Mouse (Mus musculus): ENCODE data around the gene Cela3b. TPM values are rescaled to one million over a fixed set of nuclear protein-coding genes. Genes with fewer than 3 reads are reported as not detected.
"Not testable (repeated sequence)": the region's sequence is repeated elsewhere in the genome, so short reads cannot be mapped to it uniquely, and the experiment has no call there.

The Cela3b gene
- total RNA-seq, 2 experiments from 2014 or later: not detected

DNA sequence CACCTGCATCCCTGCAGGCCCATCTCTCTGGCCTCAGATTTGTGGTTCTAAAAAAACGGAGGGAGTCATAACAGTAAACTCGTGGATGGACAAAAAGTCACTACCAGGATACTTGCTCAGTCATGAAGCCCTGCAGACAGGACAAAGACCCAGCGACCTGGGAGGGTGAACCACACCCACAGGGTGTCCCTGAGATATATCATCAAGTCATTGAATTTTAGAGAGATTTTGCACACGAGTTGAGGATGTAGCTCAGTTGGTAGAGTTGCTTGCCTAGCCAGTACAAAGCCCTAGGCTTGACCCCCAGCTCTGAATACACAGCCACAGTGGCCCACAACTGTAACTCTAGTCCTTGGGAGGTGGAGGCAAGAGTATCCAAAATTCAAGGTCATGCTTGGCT is 30.9 kb upstream of the Cela3b start:
- DNase-seq: no peak

DNA sequence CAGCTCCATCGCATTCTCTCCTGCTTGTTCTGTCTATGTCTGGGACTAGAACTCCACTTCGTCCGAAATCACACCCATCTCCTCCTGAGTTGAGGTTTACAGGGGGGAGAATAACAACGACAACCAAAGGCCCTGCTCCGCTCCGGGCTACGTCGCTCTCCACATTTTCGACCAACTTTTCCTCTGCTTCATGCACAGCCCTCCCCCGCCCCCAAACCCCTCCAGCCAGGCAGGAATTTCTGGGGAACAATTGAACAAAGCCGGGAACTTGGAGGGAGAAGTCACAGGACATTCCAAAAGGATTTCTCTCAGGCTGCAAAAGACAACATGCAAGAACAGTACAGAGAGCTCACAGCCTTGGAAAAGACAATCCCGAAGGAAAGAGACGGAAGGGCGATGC is 30.3 kb upstream of the Cela3b start:
- no peak for DNase-seq

DNA sequence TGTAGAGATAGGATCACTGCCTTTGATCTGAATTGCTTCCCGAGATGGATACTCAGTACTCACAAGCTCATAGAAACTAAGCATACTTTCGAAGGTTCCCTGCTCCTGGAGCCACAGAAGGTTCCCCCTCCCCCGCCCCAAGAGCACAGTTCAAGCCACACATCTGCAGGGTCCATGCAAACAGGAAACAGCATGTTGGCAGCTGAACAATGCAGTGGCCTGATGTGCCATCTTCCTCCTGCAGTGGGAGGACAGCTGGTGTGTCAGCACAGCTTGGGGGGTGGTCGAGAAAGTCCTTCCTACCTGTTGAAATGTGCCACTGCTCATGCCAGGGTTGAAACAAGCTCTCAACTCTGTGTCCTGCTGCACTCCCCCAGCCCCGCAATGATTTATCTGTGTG is 28.5 kb upstream of the Cela3b start:
- DNase-seq: no peak

DNA sequence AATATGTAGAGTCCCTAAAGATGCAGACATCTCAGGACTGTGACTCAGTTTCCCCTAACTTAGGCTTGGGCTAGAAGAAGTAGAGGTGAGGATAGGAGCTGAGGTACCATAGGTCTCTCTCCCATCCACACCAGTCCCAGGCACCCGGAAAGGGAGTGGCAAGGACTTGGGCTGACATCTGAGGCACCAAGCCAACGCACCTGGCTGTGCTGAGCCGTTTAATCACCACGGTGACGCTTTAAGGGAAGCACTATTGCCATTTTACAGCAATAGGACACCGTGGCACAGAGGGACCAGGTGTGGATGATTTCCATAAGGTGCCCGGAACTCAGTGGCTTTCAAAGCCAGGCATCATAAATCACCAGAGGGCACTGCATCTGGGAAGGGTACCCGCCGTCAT is 28.0 kb upstream of the Cela3b start:
- DNase-seq: no peak

DNA sequence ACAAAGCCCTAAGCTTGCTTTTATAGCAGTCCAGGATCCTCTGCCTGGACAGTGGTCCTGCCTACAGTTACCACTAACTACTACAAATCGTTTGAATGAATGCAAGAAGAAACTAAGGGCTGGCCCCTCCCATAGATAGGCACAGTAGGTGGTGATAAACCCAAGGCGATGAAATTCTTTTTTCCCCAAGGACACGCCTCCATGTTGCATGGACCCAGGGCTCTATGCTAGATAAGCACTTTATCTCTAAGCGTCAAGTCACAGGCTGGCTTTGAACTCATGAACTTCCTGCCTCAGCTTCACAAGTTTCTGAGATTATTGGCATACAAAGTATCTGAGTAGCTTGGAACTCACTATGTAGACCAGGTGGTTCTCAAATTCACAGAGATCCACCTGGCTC is 27.0 kb upstream of the Cela3b start:
- no peak for DNase-seq

DNA sequence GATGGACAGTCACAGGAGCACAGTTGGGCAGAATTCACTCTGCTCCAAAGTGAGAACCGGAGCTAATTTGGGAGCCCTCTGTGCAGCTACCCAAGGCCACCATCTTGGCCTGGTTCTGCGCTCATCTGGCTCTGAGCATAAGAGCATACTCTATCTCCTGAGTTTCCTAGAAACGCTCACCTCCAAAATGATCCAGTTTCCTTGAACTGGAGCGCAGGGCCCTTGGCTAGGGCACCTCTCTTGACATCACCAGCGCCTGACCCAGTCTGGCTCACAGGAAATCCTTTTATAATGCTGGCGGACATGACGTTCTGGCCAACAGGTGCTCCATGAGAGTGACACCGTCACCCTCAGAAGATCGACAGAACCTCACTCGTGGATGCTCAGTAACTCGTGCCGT is 26.2 kb upstream of the Cela3b start:
- DNase-seq: no peak

DNA sequence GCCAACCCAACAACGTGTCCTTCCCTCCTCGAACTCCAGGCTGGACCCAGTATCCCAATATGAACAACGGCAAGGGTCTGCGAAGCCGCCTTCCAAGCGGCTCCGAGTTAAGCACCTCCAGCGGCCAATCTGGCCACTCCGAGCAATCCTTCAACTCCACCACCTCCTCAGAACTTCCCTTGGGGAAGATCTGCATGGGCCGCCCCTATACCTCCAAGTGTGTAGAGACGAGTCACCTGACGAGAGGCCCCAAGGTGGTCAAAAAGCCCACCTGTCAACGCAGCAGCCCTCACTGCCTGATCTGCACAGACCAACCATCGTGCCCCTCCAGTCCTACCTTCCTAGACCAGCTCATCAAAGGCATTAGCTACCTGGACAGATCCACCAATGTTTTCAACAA is 24.2 kb upstream of the Cela3b start:
- no peak for DNase-seq

DNA sequence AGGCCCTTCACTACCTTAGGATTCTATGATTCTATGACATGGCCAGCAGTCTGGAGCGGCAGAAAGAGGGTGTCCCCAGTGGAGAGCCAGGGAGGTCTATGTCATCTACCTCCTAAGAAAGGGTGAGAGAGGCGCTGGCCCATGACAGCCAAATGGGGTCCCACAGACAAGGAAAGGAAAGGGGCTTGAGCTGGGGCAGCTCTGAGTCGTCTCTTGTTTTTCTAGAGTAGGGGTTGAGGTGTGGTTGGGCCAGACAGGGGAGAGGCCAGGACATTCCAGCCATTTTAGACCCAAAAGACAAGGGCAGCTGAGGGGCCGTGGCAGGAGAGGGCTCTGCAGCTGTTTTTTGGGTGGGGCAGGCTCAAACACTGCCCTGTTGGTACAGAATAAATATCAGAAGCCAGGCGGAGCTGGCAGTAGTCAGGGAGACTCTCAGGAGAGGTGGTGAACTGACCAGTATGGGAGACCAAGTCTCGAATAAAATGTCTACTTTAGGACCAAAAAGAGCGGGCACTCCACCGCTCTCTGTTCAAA is 23.0 kb upstream of the Cela3b start, which contains the start of gene 1700013G24Rik:
TSS of gene 1700013G24Rik (plus strand) at position 51 of the 534 bp plus-strand sequence.
- DNase-seq: no peak

DNA sequence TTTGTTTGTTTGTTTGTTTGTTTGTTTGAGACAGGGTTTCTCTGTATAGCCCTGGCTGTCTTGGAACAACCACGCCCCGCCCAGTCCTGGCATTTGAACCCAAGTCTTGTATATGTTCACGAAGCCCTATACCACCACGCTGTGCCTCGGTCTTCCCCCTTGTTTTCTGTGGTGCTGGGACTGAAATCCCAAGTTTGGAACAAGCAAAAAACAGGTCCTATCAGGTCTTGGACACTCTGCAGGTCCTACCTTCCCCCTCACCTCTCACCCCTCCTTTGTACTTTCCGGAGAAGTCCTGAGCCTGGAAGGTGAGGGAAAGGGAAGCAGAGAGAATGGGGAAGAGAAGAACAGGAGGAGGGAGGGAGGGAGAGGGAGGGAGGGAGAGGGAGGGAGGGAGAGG is 21.9 kb upstream of the Cela3b start:
- DNase-seq: no peak

DNA sequence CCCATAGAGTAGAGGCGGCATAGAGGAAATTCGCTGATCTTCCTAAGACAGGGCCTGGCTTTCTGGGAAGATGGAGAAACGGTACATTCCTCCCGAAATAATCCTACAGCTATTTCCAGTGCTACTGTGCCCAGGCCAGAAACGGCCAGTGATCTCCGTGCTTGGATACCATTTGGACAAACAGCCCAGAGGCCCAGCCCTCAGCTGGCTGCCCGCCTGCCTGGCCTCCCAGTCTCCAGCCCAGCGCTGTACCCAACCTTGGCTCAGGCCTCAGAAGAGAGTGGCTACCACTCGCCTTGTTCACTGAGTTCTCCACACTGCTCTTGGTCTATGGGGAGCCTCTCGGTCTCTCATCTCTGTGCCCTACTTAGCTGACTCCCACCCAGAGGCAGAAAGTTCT is 19.4 kb upstream of the Cela3b start:
- DNase-seq: no peak

DNA sequence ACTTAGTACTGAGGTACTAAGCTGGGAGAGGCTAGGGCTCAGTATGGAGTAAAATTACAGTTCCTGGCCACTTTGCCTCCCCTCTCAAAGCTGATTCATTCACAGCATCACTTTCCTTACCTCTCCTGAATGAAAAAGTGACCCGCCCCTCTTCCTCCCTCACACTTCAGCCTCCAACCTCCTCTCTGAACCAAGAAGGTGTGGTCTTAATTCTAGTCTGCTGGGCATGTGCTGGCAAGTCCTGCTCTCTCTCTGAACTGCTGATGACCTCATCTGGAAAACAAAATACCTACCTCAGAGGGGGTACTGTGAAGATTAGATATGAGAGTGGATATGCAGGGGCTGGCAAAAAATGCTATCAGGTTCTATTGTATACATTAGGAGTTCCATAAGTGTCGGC is 18.8 kb upstream of the Cela3b start:
- no peak for DNase-seq

DNA sequence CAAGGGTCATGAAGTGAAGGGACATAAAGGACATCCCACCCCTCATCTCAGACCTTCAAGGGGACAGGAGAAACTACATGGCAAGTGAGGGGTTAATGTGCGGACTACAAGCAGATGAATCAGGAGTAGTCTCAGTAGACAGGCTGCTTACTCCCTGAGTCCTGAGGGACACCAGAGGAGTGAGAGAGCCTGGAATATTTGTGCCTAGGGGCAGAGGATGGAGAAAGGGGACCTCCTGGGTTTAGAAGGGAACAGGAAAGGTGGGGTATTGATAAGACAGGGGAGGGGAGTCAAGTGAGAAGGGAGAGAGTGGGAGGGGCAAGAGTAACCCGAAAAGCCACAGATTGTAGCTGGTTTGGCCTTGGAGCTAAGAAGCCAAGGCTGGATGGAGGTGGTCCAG is 18.3 kb upstream of the Cela3b start:
- DNase-seq: no peak

DNA sequence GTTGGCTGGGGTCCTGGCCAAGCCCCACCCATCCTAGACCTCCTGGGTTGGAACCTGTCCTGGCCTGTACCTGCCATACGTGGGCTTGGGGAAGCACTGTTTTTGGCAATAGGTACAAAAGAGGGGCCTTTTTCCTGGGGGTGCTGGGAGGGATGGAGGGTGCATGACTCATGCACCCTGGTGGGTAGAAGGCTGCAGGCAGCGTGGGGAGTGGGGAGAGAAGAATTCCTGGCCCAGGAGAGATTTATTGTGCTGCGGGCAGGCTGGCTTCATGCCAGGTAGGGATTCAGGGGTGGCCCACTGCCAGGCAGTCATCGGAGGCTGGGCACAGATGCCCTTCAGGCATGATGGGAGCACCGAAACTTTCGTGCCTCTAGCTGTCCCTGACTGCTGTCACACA is 17.9 kb upstream of the Cela3b start:
- no peak for DNase-seq

DNA sequence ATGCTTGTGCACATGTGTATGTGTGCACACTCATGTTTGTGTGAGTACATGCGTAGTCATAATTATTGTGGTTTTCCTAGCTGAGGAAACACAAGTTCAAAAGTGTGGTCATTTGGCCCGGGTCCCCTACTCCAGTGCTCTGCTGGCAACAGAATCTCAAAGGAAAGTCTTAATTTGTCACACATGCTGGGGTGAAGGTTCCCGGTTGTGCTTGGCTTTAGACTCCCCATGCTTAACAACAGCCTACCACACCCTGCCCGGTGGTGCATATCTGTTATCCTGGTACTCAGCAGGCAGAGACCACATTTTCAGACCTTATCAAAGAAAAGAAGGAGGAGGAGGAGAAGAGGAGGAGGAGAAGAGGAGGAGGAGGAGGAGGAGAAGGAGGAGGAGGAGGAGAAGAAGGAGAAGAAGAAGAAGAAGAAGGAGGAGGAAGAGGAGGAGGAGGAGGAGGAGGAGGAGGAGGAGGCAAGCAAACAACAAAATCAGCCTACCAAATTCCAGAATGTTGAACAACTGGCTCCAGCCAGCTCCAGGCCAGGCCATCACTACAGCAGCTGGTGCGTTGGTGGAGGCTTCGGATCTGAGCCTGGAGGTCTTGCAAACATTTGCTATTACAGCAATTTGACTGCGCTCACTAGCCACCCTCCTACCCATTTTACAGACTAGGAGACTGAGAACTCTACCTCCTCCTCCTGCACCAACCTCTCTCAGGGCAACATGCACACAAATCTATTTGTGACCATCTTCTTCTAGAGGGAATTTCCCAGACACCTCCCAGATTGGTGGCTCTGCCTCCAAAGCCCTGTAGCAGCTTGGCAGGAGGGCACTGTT is 17.2 kb upstream of the Cela3b start:
- no peak for DNase-seq

DNA sequence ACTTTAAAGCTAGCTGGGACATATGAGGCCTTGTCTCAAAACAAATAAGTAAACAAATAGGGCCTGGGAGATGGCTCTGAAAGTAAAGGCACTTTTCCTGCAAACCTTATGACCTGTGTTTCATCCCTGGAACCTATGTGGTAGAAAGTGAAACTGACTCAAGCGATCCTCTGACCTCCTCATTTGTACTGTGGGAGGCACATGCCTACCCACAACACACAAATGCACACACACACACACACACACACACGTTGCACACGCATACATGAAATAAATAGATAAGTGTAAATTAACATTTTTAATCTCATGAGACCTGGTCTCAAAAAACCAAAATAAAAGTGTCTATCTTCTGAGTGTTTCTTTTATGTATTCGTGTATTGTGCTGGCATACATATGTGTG is 15.5 kb upstream of the Cela3b start:
- DNase-seq: no peak

DNA sequence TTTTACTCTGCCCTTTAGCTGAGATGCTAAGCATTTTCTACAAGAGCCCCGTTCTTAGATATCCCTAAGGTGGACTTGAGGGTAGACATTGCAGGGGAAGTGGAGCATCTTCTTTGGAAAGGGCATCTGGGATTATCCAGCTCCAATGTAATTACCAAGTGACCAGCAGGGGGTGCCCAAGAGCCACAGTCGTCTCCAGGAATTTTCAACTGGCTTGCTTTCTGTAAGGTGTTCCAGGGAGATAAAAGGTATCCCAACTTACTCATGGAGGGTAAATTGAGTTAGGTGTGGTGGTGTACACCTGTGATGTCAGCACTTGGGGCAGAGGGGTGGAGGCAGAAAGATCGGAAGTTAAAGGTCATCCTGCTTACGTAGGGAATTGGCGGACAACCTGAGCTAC is 13.3 kb upstream of the Cela3b start:
- DNase-seq: peak; percentile 62 to 77

DNA sequence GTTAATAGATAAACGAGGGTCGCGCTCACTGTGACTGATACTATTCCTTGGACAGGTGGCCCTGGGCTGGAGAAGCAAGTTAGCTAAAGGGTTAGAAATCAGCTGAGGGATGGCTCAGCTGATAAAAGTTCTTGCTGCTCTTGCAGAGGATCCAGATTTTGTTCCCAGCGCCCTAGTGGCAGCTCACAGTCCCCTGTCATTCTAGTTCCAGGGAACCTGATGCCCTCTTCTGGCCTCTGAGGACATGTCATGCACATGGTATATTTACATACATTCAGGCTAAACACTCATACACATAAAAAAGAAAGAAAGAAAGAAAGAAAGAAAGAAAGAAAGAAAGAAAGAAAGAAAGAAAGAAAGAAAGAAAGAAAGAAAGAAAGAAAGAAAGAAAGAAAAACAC is 11.0 kb upstream of the Cela3b start:
- no peak for DNase-seq

DNA sequence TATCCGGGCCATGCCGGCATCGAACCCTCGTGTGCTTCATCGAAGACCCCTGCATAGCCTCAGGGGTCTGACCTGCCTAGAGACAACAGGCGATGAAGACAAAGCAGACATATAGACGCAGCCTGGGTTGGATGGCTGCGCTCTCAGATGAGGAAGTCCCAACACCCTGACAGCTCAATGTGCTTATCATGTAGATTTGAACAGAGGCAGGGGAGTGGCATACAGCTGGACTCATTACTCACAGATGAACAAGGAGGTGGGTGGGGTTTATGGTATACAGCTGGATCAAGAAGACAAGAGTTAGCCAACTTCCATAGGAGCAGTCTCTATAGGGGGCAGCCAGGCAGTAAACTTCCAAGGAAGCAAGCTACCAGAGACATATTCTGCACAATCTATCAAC is 8.5 kb upstream of the Cela3b start:
- no peak for DNase-seq

DNA sequence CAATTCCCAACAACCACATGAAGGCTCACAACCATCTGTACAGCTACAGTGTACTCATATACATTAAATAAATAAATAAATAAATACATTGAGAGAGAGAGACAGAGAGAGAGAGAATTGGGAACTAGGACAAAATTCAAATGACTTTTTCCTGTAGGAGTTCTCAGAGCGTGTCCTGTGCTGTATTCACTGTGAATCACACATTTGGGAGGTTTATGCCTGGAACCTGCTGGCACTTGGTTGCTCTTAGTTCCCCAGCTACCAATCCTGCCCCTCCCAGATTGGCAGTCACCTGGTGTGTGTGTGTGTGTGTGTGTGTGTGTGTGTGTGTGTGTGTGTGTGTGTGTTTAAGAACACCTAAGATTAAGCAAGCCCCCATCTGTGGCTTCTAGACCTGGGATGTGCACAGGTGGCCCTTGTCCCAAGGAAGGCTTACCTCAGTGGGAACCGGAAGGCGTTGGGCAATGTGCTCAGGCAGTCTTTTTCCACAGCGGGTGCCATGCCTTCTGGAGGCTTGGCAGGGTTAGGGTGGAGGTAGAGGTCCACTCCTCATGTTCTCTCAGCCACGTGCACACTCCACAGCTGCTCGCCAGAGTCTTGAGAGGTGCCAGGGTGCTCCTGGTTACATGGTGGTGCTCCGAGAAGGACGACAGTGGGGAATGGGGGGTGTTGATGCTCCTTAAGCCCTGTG is 6.8 kb upstream of the Cela3b start:
- no peak for DNase-seq

DNA sequence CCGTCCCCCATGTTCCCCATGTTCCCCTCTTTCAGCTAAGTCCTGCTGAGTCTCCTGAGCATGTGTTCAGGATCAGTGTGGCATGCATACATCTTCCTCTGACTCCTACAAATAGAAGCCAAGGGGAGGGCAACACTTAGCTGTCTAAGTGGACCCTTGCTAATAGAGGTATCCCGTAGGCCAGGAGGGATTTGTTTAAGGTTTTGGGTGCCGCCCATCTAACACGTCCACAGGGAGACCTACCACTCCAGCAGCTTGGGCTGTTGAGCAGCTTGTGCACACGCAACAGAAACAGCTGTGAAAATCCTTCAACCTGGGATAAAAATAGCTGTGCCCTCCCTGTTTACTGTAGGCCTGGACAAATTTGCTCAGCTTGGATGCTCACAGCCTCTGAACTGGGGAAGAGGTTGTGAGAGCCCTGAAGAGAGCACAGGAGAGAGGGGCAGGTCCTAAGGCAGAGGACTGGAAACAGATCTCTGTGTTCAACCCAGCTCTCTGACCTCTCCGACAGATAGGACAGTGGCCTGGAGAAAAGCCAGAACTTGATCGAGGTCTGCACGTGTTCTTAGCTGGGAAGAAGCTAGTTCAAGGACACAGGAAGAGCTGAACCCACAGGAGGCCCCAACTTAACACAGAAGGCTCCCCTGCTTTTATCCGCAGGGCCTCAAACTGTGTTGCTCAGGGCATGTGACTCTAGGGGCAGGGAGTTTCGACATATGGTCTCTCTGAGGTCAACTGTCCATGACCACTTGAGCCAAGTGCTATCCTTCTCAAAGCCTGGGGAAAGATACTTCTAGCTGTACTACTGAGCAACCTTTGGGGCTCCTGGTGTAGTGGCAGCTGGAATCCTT is 2.6 kb upstream of the Cela3b start:
- not testable (repeated sequence) for DNase-seq

DNA sequence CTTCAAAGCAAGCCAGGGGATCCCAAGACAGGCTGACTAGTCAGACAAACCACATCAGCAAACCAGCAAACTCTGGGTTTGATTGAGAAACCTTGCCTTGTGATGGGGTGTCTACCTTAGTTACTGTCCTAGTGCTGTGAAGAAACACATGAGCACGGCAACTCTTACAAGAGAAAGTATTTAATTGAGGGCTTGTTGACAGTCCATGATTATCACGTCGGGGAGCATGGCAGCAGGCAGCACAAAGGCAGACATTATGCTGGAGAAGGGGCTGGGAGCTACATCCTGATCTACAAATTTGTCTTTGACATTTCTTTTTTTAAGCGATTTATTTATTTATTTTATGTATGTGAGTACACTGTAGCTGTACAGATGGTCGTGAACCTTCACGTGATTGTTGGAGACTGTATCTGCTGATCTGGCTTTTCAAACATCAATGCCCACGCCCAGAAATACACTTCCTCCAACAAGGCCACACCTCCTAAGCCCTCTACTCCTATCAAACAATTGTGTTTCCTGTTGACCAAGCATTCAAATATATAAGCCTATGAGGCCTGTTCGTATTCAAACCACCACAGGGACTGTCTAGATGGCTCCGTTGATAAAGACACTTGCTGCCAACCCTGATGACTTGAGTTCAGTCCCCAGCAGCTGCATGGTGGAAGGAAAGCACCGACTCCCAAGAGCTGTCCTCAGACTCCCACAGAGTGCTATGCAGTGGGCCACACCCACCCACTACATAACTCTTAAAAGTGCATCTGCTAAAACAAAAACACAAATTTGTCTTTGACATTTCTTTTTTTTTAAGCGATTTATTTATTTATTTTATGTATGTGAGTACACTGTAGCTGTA is 12.4 kb downstream of the Cela3b start:
- no peak for DNase-seq

DNA sequence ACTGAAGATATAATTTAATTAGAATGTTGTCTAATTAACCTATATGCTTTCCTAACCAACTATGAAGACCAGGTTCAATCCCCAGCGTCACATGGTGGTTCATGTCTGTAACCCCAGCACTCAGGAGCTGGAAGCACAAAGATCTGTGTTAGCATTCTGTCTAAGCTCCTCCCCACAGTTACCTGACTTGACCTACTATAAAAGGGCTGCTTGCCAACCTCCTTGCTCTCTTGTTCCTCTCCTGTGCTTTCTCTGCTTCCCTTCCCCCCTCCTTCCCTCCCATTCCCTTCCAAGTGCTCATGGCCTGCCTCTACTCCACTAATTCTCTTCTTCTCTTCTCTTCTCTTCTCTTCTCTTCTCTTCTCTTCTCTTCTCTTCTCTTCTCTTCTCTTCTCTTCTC is 15.4 kb downstream of the Cela3b start:
- DNase-seq: no peak

All from layer of hippocampus, postnatal 36 days (tissue).